20 mouse cellular contexts compared by ENCODE assay signal in the genomic region with DNA sequence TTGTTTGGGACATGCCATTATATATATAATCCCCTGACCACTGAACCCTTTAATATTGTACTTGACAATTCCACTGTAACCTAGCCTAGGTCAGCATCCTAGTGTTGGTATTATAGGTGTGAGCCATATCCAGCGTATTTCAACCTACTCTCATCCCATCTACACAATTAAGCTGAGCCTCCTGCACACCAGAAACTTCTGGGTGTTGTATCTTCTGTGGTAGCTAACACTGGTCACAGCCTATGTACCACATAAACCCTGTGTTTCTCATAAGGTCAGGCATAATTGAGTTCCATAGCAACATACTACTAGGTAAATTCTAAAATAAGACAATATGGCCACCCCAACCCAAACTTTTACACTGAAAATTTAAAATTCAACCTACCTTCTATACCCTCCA. TPM values are rescaled to one million over a fixed set of nuclear protein-coding genes. Genes with fewer than 3 reads are reported as not detected.
DNase-seq lines count a peak whose midpoint lies in the region; ATAC-seq and TF ChIP-seq lines count a peak whose summit lies in the region.
"Had no signal": no experiment of that assay in that cellular context is flagged by ENCODE, and none has a peak within 500 bp of the region (broad histone marks: within the 10 kb centered on the region; RNA-seq: fewer than 3 reads in every experiment).

No protein-coding gene starts in this region.

- no peak overlapping the region for H3K4me2 ChIP-seq in heart, embryonic 11.5 days
- H3K4me2 ChIP-seq in liver, embryonic 12.5 days: no peak overlapping the region
- H3K4me2 ChIP-seq in liver, embryonic 11.5 days: no peak overlapping the region
- H3K4me2 ChIP-seq: embryonic facial prominence, embryonic 13.5 days; forebrain, embryonic 13.5 days; hindbrain, embryonic 15.5 days had no signal

- peaks cover 9% of the 10 kb centered on the region for H3K79me2 ChIP-seq in MEL (ENCODE audit: control insufficient read depth, insufficient read depth, low read length, poor library complexity)

- 0 out of 2 replicates have a peak, but pooled peaks cover 10% of the 10 kb centered on the region for H3K4me1 ChIP-seq in heart, embryonic 11.5 days (ENCODE audit: control insufficient read depth, insufficient read depth, low read length)
- peaks cover 30% of the 10 kb centered on the region for H3K4me1 ChIP-seq in liver, embryonic 12.5 days
- peaks cover 15% of the 10 kb centered on the region for H3K4me1 ChIP-seq in liver, embryonic 11.5 days (replicated peaks; ENCODE audit: control insufficient read depth, insufficient read depth, low read length)
- H3K4me1 ChIP-seq in MEL (ENCODE audit: control insufficient read depth in 1 of 2, insufficient read depth in 2 of 2, low read length in 2 of 2): no peaks in the 10 kb centered on the region
- peaks cover 32% of the 10 kb centered on the region for H3K4me1 ChIP-seq in forebrain, embryonic 10.5 days

- no peak overlapping the region for H3K4me3 ChIP-seq in heart, embryonic 11.5 days (ENCODE audit: low read depth, low read length)
- H3K4me3 ChIP-seq in liver, embryonic 12.5 days: no peak overlapping the region
- H3K4me3 ChIP-seq in liver, embryonic 11.5 days (ENCODE audit: low read depth, low read length): no peak overlapping the region
- H3K4me3 ChIP-seq in MEL (ENCODE audit: control insufficient read depth in 1 of 2, insufficient read depth in 1 of 2, low read depth in 2 of 2, low read length in 2 of 2): no peak overlapping the region
- no peak overlapping the region for H3K4me3 ChIP-seq in forebrain, embryonic 10.5 days
- H3K4me3 ChIP-seq: embryonic facial prominence, embryonic 13.5 days; forebrain, embryonic 13.5 days; hindbrain, embryonic 15.5 days had no signal

- H3K27me3 ChIP-seq in heart, embryonic 11.5 days (ENCODE audit: control insufficient read depth, insufficient read depth, low read length): no peaks in the 10 kb centered on the region
- no peaks in the 10 kb centered on the region for H3K27me3 ChIP-seq in liver, embryonic 12.5 days (replicated peaks)
- H3K27me3 ChIP-seq in liver, embryonic 11.5 days (replicated peaks; ENCODE audit: control insufficient read depth, insufficient read depth, low read length): no peaks in the 10 kb centered on the region
- H3K27me3 ChIP-seq in MEL (ENCODE audit: control insufficient read depth in 1 of 2, insufficient read depth in 2 of 2, low read length in 2 of 2): no peaks in the 10 kb centered on the region
- no peaks in the 10 kb centered on the region for H3K27me3 ChIP-seq in forebrain, embryonic 10.5 days (ENCODE audit: poor library complexity, severe bottlenecking)
- H3K27me3 ChIP-seq: embryonic facial prominence, embryonic 13.5 days; forebrain, embryonic 13.5 days; hindbrain, embryonic 15.5 days had no signal

- no peak overlapping the region for H3K9ac ChIP-seq in heart, embryonic 11.5 days (ENCODE audit: low read depth, low read length)
- no peak overlapping the region; the same call in 1 of the 2 replicates for H3K9ac ChIP-seq in liver, embryonic 12.5 days
- H3K9ac ChIP-seq in liver, embryonic 11.5 days (ENCODE audit: low read depth, low read length): no peak overlapping the region
- H3K9ac ChIP-seq in MEL (ENCODE audit: control insufficient read depth, low read depth, low read length, poor library complexity, severe bottlenecking): no peak overlapping the region
- H3K9ac ChIP-seq: embryonic facial prominence, embryonic 13.5 days; forebrain, embryonic 13.5 days; forebrain, postnatal 0 days; hindbrain, embryonic 15.5 days had no signal

- no peak for TF ChIP-seq EP300 in MEL (IDR thresholded peaks at IDR 0.05; ENCODE audit: low read depth in 1 of 2, low read length in 2 of 2)

- TF ChIP-seq RAD21 in MEL (IDR thresholded peaks at IDR 0.05; ENCODE audit: low read depth, low read length): no peak

- H3K9me3 ChIP-seq in heart, embryonic 11.5 days (replicated peaks; ENCODE audit: control insufficient read depth, low read length): no peaks in the 10 kb centered on the region
- no peaks in the 10 kb centered on the region for H3K9me3 ChIP-seq in liver, embryonic 12.5 days (replicated peaks)
- H3K9me3 ChIP-seq in liver, embryonic 11.5 days (ENCODE audit: control insufficient read depth, low read length): no peaks in the 10 kb centered on the region
- H3K9me3 ChIP-seq in MEL (replicated peaks; ENCODE audit: insufficient read depth, low read length): no peaks in the 10 kb centered on the region
- H3K9me3 ChIP-seq in forebrain, embryonic 10.5 days: no peaks in the 10 kb centered on the region
- H3K9me3 ChIP-seq: embryonic facial prominence, embryonic 13.5 days; forebrain, embryonic 13.5 days; G1E; hindbrain, embryonic 15.5 days had no signal

- 82% methylated on average over 1 of the region's 1 CpGs for WGBS in heart, embryonic 11.5 days (ENCODE audit: insufficient replicate concordance)
- 91% methylated on average over 1 of the region's 1 CpGs for WGBS in liver, embryonic 12.5 days (ENCODE audit: insufficient replicate concordance)
- 91% methylated on average over 1 of the region's 1 CpGs for WGBS in liver, embryonic 11.5 days
- 92% methylated on average over 1 of the region's 1 CpGs for WGBS in forebrain, embryonic 10.5 days

- no peak for TF ChIP-seq CTCF in MEL (IDR thresholded peaks at IDR 0.05 in 2 of 3, conservative IDR thresholded peaks at IDR 0.05 in 1 of 3; ENCODE audit: control insufficient read depth in 1 of 3, insufficient read depth in 1 of 3, low read depth in 2 of 3, low read length in 3 of 3, poor library complexity in 1 of 3, severe bottlenecking in 1 of 3)

- ATAC-seq in heart, embryonic 11.5 days (replicated peaks; ENCODE audit: insufficient number of reproducible peaks, low FRiP score, low TSS enrichment): no peak
- no peak for ATAC-seq in liver, embryonic 12.5 days
- no peak for ATAC-seq in liver, embryonic 11.5 days (replicated peaks; ENCODE audit: low FRiP score)
- ATAC-seq: forebrain, embryonic 13.5 days; forebrain, postnatal 0 days; inflammation-experienced regulatory T-cells, adult 6 months had no signal

- H3K27ac ChIP-seq in heart, embryonic 11.5 days (ENCODE audit: low read depth, low read length): no peak overlapping the region
- H3K27ac ChIP-seq in liver, embryonic 12.5 days: peak overlapping the region; percentile 7; the same call in 1 of the 2 replicates
- no peak overlapping the region for H3K27ac ChIP-seq in liver, embryonic 11.5 days (ENCODE audit: low read depth, low read length)
- H3K27ac ChIP-seq in MEL (ENCODE audit: control insufficient read depth, low read depth, low read length): no peak overlapping the region
- H3K27ac ChIP-seq in forebrain, embryonic 10.5 days: no peak overlapping the region
- H3K27ac ChIP-seq: embryonic facial prominence, embryonic 13.5 days; forebrain, embryonic 13.5 days; hindbrain, embryonic 15.5 days had no signal

- peak; percentile 70 for DNase-seq in heart, adult 11 months
- no peak for DNase-seq in liver, embryonic 11.5 days (ENCODE audit: low spot score)
- DNase-seq in 416B (ENCODE audit: low read depth): peak; percentile 23
- DNase-seq in MEL (ENCODE audit: low read depth, low spot score): peak; percentile 38
- no peak for DNase-seq in urinary bladder, postnatal 36 days (ENCODE audit: low spot score in 2 of 2)
- DNase-seq in forebrain, embryonic 10.5 days (ENCODE audit: extremely low spot score, low spot score): no peak
- DNase-seq: adrenal gland, postnatal 10 days; cerebellum, adult 11-12 months; cerebellum, adult 9-11 months; cerebellum, postnatal 36 days; forebrain, postnatal 0 days; gastrocnemius, postnatal 14 days; heart, postnatal 36 days had no signal

- peaks cover 29% of the 10 kb centered on the region for H3K36me3 ChIP-seq in heart, embryonic 11.5 days (ENCODE audit: control insufficient read depth, insufficient read depth, low read length)
- peaks cover 75% of the 10 kb centered on the region for H3K36me3 ChIP-seq in liver, embryonic 12.5 days
- H3K36me3 ChIP-seq in liver, embryonic 11.5 days (ENCODE audit: control insufficient read depth, insufficient read depth, low read length): peaks cover 27% of the 10 kb centered on the region
- H3K36me3 ChIP-seq in MEL (ENCODE audit: control insufficient read depth in 1 of 2, insufficient read depth in 2 of 2, low read length in 2 of 2): peaks cover 44 to 51% of the 10 kb centered on the region in 2 experiments
- H3K36me3 ChIP-seq in forebrain, embryonic 10.5 days (replicated peaks): peaks cover 79% of the 10 kb centered on the region

- TF ChIP-seq POLR2A in MEL (IDR thresholded peaks at IDR 0.05; ENCODE audit: control insufficient read depth in 1 of 2, insufficient read depth in 1 of 2, low read depth in 1 of 2, low read length in 2 of 2, poor library complexity in 1 of 2): no peak

TF ChIP-seq in MEL, 35 proteins besides CTCF, POLR2A, EP300 and RAD21 (continues in another document):
- TF ChIP-seq E2F4 (IDR thresholded peaks at IDR 0.05; ENCODE audit: borderline replicate concordance, low read depth, low read length): no peak
- no peak for TF ChIP-seq MYC (IDR thresholded peaks at IDR 0.05; ENCODE audit: low read depth, low read length)
- TF ChIP-seq BHLHE40 (IDR thresholded peaks at IDR 0.05; ENCODE audit: borderline replicate concordance, low read depth, low read length): no peak
- TF ChIP-seq MXI1 (IDR thresholded peaks at IDR 0.05; ENCODE audit: low read depth, low read length): no peak
- peak; percentile 69 for TF ChIP-seq POLR2AphosphoS2 (IDR thresholded peaks at IDR 0.05; ENCODE audit: low read length)
- no peak for TF ChIP-seq TBP (IDR thresholded peaks at IDR 0.05; ENCODE audit: low read depth, low read length)
- TF ChIP-seq GATA1 (IDR thresholded peaks at IDR 0.05; ENCODE audit: low read depth, low read length): no peak

RNA-seq across cellular contexts. Expression of a gene that starts 4.3 kb away (rescaled TPM):
- 174 and 178 TPM in 2 replicates for polyA plus RNA-seq in heart, embryonic 11.5 days (2014; fragmentation: Nextera tagmentation; extraction: Ambion mirVana)
- polyA plus RNA-seq in liver, embryonic 12.5 days (2016; fragmentation: Nextera tagmentation; extraction: Ambion mirVana): 103 and 110 TPM in 2 replicates
- polyA plus RNA-seq in liver, embryonic 11.5 days (2014; fragmentation: Nextera tagmentation; extraction: Ambion mirVana): 108 and 129 TPM in 2 replicates
- 24.3 and 26.8 TPM in 2 replicates for total RNA-seq in MEL (2012; rRNA removed)
- polyA plus RNA-seq in MEL (2012; ENCODE audit: insufficient read depth in 1 of 2, insufficient read length in 2 of 2, low read depth in 1 of 2, low replicate concordance in 2 of 2, missing spikeins in 1 of 2): 10 to 100 TPM in 1 of 2 experiments, not detected in 1; 27.3 TPM
- polyA plus RNA-seq in forebrain, embryonic 10.5 days (2016; fragmentation: Nextera tagmentation; extraction: Ambion mirVana): 77.3 and 84.2 TPM in 2 replicates

RNA-seq across cellular contexts. Expression of a gene that starts 14.4 kb away (rescaled TPM):
- 379 and 381 TPM in 2 replicates for polyA plus RNA-seq in heart, embryonic 11.5 days (2014; fragmentation: Nextera tagmentation; extraction: Ambion mirVana)
- polyA plus RNA-seq in liver, embryonic 12.5 days (2016; fragmentation: Nextera tagmentation; extraction: Ambion mirVana): 556 and 569 TPM in 2 replicates
- polyA plus RNA-seq in liver, embryonic 11.5 days (2014; fragmentation: Nextera tagmentation; extraction: Ambion mirVana): 571 and 620 TPM in 2 replicates
- 373 and 409 TPM in 2 replicates for total RNA-seq in MEL (2012; rRNA removed)
- polyA plus RNA-seq in MEL (2012; ENCODE audit: insufficient read depth in 1 of 2, insufficient read length in 2 of 2, low read depth in 1 of 2, low replicate concordance in 2 of 2, missing spikeins in 1 of 2): 1,000 to 10,000 TPM in 1 of 2 experiments, 100 to 1,000 TPM in 1; 789 to 2,754 TPM
- 437 and 457 TPM in 2 replicates for polyA plus RNA-seq in forebrain, embryonic 10.5 days (2016; fragmentation: Nextera tagmentation; extraction: Ambion mirVana)

Comparison
In these comparisons a context has a peak if more than half of its experiments do, and no peak if none do; other contexts are left out.
1. DNase-seq: peak in heart, adult 11 months (single experiment), 416B (single experiment) and MEL (single experiment); none in liver, embryonic 11.5 days (single experiment), urinary bladder, postnatal 36 days (0 of 2) and forebrain, embryonic 10.5 days (single experiment).